Mouse (Mus musculus): ENCODE results near the gene Polr3h.

DNA sequence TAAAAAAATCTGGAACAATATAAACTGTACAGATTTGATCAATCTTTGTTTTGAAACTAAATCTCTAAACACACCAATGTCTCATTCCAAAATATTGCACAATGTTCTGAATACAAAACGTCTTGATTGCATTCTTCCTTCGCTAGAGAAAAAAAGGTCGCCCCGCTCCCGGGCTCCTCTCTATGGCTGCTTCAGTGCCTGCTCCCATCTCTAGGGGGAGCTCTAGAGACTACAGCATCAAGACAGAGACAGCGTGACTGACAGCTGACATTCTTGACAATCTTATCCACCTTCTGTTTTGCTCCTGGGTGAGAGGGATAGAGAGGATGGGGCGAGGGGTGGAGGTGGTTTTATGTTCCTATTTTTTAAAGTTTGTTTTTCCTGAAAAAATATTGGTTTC, 77.7 kb downstream of the Polr3h start:
- TF ChIP-seq TAL1 (IDR thresholded peaks at IDR 0.05; ENCODE audit: low read length): no peak
- TF ChIP-seq GATA1 (IDR thresholded peaks at IDR 0.05; ENCODE audit: low read length): no peak
